ENCODE assay signal across 20 mouse cellular contexts in the genomic region with DNA sequence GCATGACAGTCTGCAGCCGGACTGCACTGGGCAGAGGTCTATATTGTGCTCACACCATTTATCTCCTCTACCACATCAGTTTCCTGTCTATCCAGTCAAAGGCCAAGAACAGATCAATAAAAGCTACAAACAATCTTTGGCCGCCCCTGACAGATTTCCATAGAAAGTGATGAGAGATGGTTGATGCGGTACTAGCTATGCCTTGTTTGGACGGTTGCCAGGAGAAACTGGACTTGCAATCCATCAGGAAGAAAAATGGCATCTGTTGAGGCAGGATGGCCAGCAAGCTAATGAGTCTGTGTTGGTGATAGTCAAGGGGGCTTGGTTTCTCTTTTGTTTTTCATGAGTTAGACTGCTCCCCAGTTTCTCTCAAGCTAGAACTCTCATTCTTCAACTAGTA. TPM values are rescaled to one million over a fixed set of nuclear protein-coding genes. Genes with fewer than 3 reads are reported as not detected.
DNase-seq lines count a peak whose midpoint lies in the region; ATAC-seq lines count a peak whose summit lies in the region.
"Had no signal": no experiment of that assay in that cellular context is flagged by ENCODE, and none has a peak within 500 bp of the region (broad histone marks: within the 10 kb centered on the region; RNA-seq: fewer than 3 reads in every experiment).

No protein-coding gene starts in this region.

- no peaks in the 10 kb centered on the region for H3K27me3 ChIP-seq in hindbrain, embryonic 13.5 days
- no peaks in the 10 kb centered on the region for H3K27me3 ChIP-seq in hindbrain, embryonic 16.5 days (replicated peaks; ENCODE audit: control insufficient read depth, insufficient read depth, low read length)
- H3K27me3 ChIP-seq: embryonic facial prominence, embryonic 15.5 days; limb, embryonic 13.5 days; liver, embryonic 15.5 days; stomach, embryonic 15.5 days had no signal

- no peak for ATAC-seq in hindbrain, embryonic 13.5 days (ENCODE audit: low FRiP score)
- no peak for ATAC-seq in hindbrain, embryonic 16.5 days
- ATAC-seq: intestine, embryonic 16.5 days had no signal

- H3K9me3 ChIP-seq in hindbrain, embryonic 13.5 days, result no peaks in the 10 kb centered on the region
- H3K9me3 ChIP-seq in hindbrain, embryonic 16.5 days (ENCODE audit: control insufficient read depth, low read length), result no peaks in the 10 kb centered on the region
- H3K9me3 ChIP-seq: embryonic facial prominence, embryonic 15.5 days; forebrain, embryonic 10.5 days; limb, embryonic 13.5 days; liver, embryonic 15.5 days; stomach, embryonic 15.5 days had no signal

- WGBS in hindbrain, embryonic 13.5 days, result 35% methylated on average over 4 of the region's 4 CpGs
- WGBS in hindbrain, embryonic 16.5 days, result 51% methylated on average over 4 of the region's 4 CpGs

- H3K9ac ChIP-seq in hindbrain, embryonic 13.5 days, result no peak overlapping the region
- H3K9ac ChIP-seq in hindbrain, embryonic 16.5 days (ENCODE audit: low read depth, low read length), result no peak overlapping the region
- H3K9ac ChIP-seq: embryonic facial prominence, embryonic 15.5 days; limb, embryonic 13.5 days; liver, embryonic 15.5 days; stomach, embryonic 15.5 days had no signal

- H3K27ac ChIP-seq in hindbrain, embryonic 13.5 days, result peak overlapping the region; percentile 64
- no peak overlapping the region for H3K27ac ChIP-seq in hindbrain, embryonic 16.5 days (ENCODE audit: low read depth, low read length)
- H3K27ac ChIP-seq: embryonic facial prominence, embryonic 15.5 days; forebrain, embryonic 10.5 days; layer of hippocampus, adult 2 months; limb, embryonic 13.5 days; liver, embryonic 15.5 days; stomach, embryonic 15.5 days had no signal

- H3K4me1 ChIP-seq in hindbrain, embryonic 13.5 days (replicated peaks), result peaks cover 17% of the 10 kb centered on the region
- peaks cover 3% of the 10 kb centered on the region; the same call in 1 of the 2 replicates for H3K4me1 ChIP-seq in hindbrain, embryonic 16.5 days (ENCODE audit: control insufficient read depth, insufficient read depth, low read depth, low read length)
- H3K4me1 ChIP-seq: embryonic facial prominence, embryonic 15.5 days; liver, embryonic 15.5 days; stomach, embryonic 15.5 days had no signal

- no peak overlapping the region for H3K4me3 ChIP-seq in hindbrain, embryonic 13.5 days
- H3K4me3 ChIP-seq in hindbrain, embryonic 16.5 days (ENCODE audit: low read length), result no peak overlapping the region
- H3K4me3 ChIP-seq: embryonic facial prominence, embryonic 15.5 days; forebrain, embryonic 10.5 days; layer of hippocampus, adult 2 months; limb, embryonic 13.5 days; liver, embryonic 15.5 days; megakaryocyte, embryonic 14.5 days; stomach, embryonic 15.5 days had no signal

- H3K36me3 ChIP-seq in hindbrain, embryonic 13.5 days, result no peaks in the 10 kb centered on the region
- H3K36me3 ChIP-seq in hindbrain, embryonic 16.5 days (ENCODE audit: control insufficient read depth, insufficient read depth, low read length), result no peaks in the 10 kb centered on the region; the same call in 1 of the 2 replicates
- H3K36me3 ChIP-seq: embryonic facial prominence, embryonic 15.5 days; forebrain, embryonic 10.5 days; limb, embryonic 13.5 days; liver, embryonic 15.5 days; stomach, embryonic 15.5 days had no signal

- H3K4me2 ChIP-seq in hindbrain, embryonic 13.5 days, result no peak overlapping the region
- H3K4me2 ChIP-seq in hindbrain, embryonic 16.5 days (ENCODE audit: low read length), result no peak overlapping the region
- H3K4me2 ChIP-seq: embryonic facial prominence, embryonic 15.5 days; heart, embryonic 11.5 days; limb, embryonic 13.5 days; liver, embryonic 15.5 days; stomach, embryonic 15.5 days had no signal

- DNase-seq in retina, postnatal 1 day, result peak; percentile 17
- DNase-seq in retina, embryonic 14.5 days (ENCODE audit: low spot score), result no peak
- DNase-seq in embryo, embryonic 9.5 days (ENCODE audit: extremely low spot score), result peak; percentile 10
- no peak for DNase-seq in spleen, postnatal 14 days (ENCODE audit: low spot score in 2 of 2)
- DNase-seq in adrenal gland, postnatal 10 days, result no peak
- DNase-seq: heart, postnatal 14 days; lung, postnatal 14 days; spleen, adult 18-20 months; thymus, adult 2 months had no signal

RNA-seq across cellular contexts. Expression of gene Garnl3, which starts 51.3 kb away (rescaled TPM):
- 36.6 and 39.4 TPM in 2 replicates for polyA plus RNA-seq in hindbrain, embryonic 13.5 days (2015; fragmentation: Nextera tagmentation; extraction: Ambion mirVana)
- 65.9 and 68.7 TPM in 2 replicates for polyA plus RNA-seq in hindbrain, embryonic 16.5 days (2015; fragmentation: Nextera tagmentation; extraction: Ambion mirVana)
- 10 to 100 TPM; 16.4 to 29.5 TPM for total RNA-seq in adrenal gland, postnatal 10 days (2021)

Comparison
In these comparisons a context has a peak if more than half of its experiments do, and no peak if none do; other contexts are left out.
1. DNase-seq: peak in retina, postnatal 1 day (single experiment) and embryo, embryonic 9.5 days (single experiment); none in retina, embryonic 14.5 days (single experiment), spleen, postnatal 14 days (0 of 2) and adrenal gland, postnatal 10 days (single experiment).